Mouse (Mus musculus) limb, embryonic 14.5 days (tissue): ENCODE results near the gene Tnip1. TPM values are rescaled to one million over a fixed set of nuclear protein-coding genes. Genes with fewer than 3 reads are reported as not detected.

Source experiments
- ATAC-seq: fragments of 200-750 bp; cut with Nextera tagmentation; 2 replicates; pipeline ENCODE4 v1.8.0; 2017; ENCODE audit warnings: low read depth, moderate number of reproducible peaks, moderate TSS enrichment; ENCODE audit not compliant: low FRiP score
- DNase-seq: peaks from one replicate; pipeline ENCODE4 v3.0.0-alpha.2; 2015; ENCODE audit warnings: low spot score
- H3K27ac ChIP-seq: fragments of 300-500 bp; sonication (generic); replicated peaks from 2 replicates; pipeline ENCODE4 v1.5.1; 2014; ENCODE audit warnings: low read depth, mild to moderate bottlenecking, low read length, moderate library complexity, mixed read lengths
- H3K27me3 ChIP-seq: fragments of 300-500 bp; sonication (generic); 2 replicates; pipeline ENCODE4 v1.6.1; 2014; ENCODE audit warnings: low read length, mixed read lengths; ENCODE audit not compliant: control insufficient read depth, insufficient read depth
- H3K36me3 ChIP-seq: fragments of 300-500 bp; sonication (generic); 2 replicates; pipeline ENCODE4 v1.6.1; 2014; ENCODE audit warnings: mild to moderate bottlenecking, low read length, moderate library complexity, mixed read lengths; ENCODE audit not compliant: control insufficient read depth, insufficient read depth
- H3K4me1 ChIP-seq: fragments of 300-500 bp; sonication (generic); 2 replicates; pipeline ENCODE4 v1.6.1; 2014; ENCODE audit warnings: antibody characterized with exemption, low read length, mixed read lengths; ENCODE audit not compliant: control insufficient read depth, insufficient read depth
- H3K4me2 ChIP-seq: fragments of 300-500 bp; sonication (generic); replicated peaks from 2 replicates; pipeline ENCODE4 v1.6.1; 2014; ENCODE audit warnings: low read depth, mild to moderate bottlenecking, low read length, moderate library complexity; ENCODE audit not compliant: severe bottlenecking
- H3K4me3 ChIP-seq: fragments of 300-500 bp; sonication (generic); replicated peaks from 2 replicates; pipeline ENCODE4 v1.5.1; 2014; ENCODE audit warnings: low read length
- H3K9ac ChIP-seq: fragments of 300-500 bp; sonication (generic); 2 replicates; pipeline ENCODE4 v1.6.1; 2014; ENCODE audit warnings: mild to moderate bottlenecking, low read depth, low read length, moderate library complexity; ENCODE audit not compliant: severe bottlenecking
- H3K9me3 ChIP-seq: fragments of 300-500 bp; sonication (generic); 2 replicates; pipeline ENCODE4 v1.6.1; 2016; ENCODE audit warnings: low read length; ENCODE audit not compliant: control insufficient read depth
- POLR2A ChIP-seq: fragments of 200-500 bp; IDR thresholded peaks from 2 replicates; pipeline ENCODE4 v1.8.0; 2012; ENCODE audit warnings: inconsistent platforms, mild to moderate bottlenecking, moderate library complexity, borderline replicate concordance; ENCODE audit not compliant: insufficient read depth, insufficient read length; ENCODE audit errors: extremely low read depth
- WGBS: fragments of 180-500 bp; shearing (Covaris S2); extraction: QIAGEN DNeasy Blood & Tissue Kit; methylation state at CpG from one replicate; pipeline ENCODE4 v1.1.7; 2014; 5-methylcytosine and 5-hydroxymethylcytosine counted together
- polyA plus RNA-seq, 2 experiments: library from polyadenylated mRNA; depleted of rRNA in 1 of 2; stranded (reverse) in 1 of 2; unstranded in 1 of 2; fragments of >200 nt; fragmentation: Nextera tagmentation in 1 of 2; extraction: Ambion mirVana in 1 of 2; gene quantifications; 2 replicates each; pipeline versions ENCODE4 v1.2.1 to v1.2.3; 2012 to 2014

Gene Tnip1
- polyA plus RNA-seq, 2 experiments, result 20.0 to 21.6 TPM

DNA sequence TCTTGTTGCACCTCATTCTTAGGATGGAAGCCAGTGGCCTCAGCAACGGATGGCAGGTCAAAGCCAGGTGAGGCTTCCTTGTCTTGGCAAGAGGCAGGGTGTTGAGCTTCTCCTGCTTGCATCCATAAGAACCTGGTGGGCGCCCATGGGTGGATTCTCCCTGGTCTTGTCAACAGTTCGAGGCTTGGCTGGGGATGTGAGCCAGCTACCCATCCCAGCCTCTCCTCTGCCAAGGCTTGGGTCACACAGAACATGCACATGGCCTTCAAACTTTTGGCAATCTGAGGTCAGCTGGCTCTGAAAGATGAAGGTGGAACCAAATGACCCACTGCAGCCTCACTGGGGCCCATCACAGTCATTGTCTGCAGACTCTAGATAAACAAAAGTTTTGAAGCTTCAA, 51.5 kb downstream of the Tnip1 start:
- 95% methylated on average over 3 of the region's 3 CpGs for WGBS
- H3K9ac ChIP-seq, result no peak overlapping the region
- no peaks in the 10 kb centered on the region for H3K9me3 ChIP-seq
- no peak for DNase-seq
- no peak overlapping the region for H3K4me3 ChIP-seq
- H3K4me1 ChIP-seq, result no peaks in the 10 kb centered on the region
- H3K36me3 ChIP-seq, result peaks cover 57% of the 10 kb centered on the region
- no peak for TF ChIP-seq POLR2A
- ATAC-seq, result no peak
- H3K4me2 ChIP-seq, result no peak overlapping the region
- no peak overlapping the region for H3K27ac ChIP-seq
- no peaks in the 10 kb centered on the region for H3K27me3 ChIP-seq

DNA sequence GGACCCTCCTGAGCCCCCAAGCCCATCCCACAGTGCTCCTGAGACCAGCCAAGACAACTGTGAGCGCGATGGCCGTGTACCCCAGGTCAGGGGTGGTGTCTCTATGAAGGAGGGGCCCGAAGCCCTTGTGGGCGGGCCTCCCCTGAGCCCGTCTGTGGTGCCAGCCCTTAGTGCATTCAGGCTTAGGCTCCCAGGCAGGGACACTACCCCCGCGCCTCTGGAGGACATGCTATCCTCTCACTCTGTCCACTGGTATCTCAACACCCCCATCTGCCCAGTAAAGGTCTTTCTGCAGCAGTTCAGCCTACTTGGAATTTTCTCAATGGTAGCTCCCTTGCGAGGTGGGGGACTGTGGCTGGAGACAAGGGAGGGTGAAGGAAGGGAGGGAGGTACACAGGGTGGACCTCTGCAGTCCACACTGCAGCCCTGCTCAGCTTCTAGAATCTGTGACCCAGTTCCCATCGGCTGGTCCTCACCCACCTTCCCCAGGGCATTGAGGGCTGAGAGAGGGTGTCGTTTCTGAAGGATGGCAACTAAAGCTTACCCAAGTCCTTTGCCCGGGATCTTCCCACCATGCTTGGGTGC, 52.5 kb downstream of the Tnip1 start:
- Histone ChIP-seq H3K27me3 (no peaks in the 10 kb centered on the region), H3K36me3 (peaks cover 48% of the 10 kb centered on the region), H3K4me1 (no peaks in the 10 kb centered on the region), H3K4me2 (no peak overlapping the region), H3K27ac (no peak overlapping the region), H3K9ac (no peak overlapping the region), H3K9me3 (no peaks in the 10 kb centered on the region), H3K4me3 (no peak overlapping the region)
- TF ChIP-seq POLR2A, result no peak
- 88% methylated on average over 12 of the region's 12 CpGs for WGBS
- ATAC-seq, result no peak
- no peak for DNase-seq

DNA sequence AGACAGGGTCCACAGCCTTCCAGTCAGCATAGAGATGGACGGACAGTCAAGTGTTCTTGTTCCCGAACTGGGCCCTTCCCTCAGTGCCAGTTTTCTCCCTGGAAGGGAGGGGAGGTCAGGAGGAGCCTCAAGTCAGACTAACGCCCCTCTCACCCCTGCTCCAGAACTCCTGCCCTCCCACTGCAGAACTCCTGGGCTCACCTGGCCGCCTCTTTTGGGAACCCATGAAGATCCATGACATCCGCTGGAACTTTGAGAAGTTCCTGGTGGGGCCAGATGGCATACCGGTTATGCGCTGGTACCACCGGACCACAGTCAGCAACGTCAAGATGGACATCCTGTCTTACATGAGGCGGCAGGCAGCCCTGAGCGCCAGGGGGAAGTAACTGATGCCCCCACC, 53.4 kb downstream of the Tnip1 start:
- H3K36me3 ChIP-seq, result peaks cover 41% of the 10 kb centered on the region
- H3K9me3 ChIP-seq, result no peaks in the 10 kb centered on the region
- ATAC-seq, result no peak
- no peak for TF ChIP-seq POLR2A
- H3K4me3 ChIP-seq, result no peak overlapping the region
- 92% methylated on average over 11 of the region's 11 CpGs for WGBS
- no peak overlapping the region for H3K27ac ChIP-seq
- no peaks in the 10 kb centered on the region for H3K27me3 ChIP-seq
- H3K4me1 ChIP-seq, result no peaks in the 10 kb centered on the region
- DNase-seq, result no peak
- H3K9ac ChIP-seq, result no peak overlapping the region
- no peak overlapping the region for H3K4me2 ChIP-seq

DNA sequence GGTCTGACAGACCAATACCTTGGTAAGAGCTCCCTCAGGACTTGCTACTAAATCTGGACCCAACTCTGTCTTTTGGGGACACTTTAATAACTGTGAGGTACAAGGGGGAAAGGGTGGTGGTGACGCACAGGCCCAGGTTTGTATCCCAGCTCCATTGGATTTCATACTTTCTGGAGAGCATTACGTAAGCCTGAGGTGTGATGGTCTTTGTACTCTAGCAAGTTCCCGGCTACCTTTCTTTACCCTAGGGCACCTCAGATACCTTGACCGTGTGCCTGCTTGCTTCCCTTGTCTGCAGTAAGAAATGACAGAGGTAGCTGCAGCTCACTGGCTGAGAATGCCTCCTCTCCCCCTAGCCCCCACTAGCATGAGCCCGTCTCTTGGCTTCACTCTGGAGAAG, 55.5 kb downstream of the Tnip1 start:
- peaks cover 8% of the 10 kb centered on the region; the same call in 1 of the 2 replicates for H3K4me1 ChIP-seq
- H3K4me3 ChIP-seq, result no peak overlapping the region
- H3K36me3 ChIP-seq, result peaks cover 30% of the 10 kb centered on the region
- no peak overlapping the region for H3K27ac ChIP-seq
- no peaks in the 10 kb centered on the region for H3K9me3 ChIP-seq
- ATAC-seq (no peak), DNase-seq (no peak)
- TF ChIP-seq POLR2A, result no peak
- no peaks in the 10 kb centered on the region for H3K27me3 ChIP-seq
- no peak overlapping the region for H3K4me2 ChIP-seq
- H3K9ac ChIP-seq, result no peak overlapping the region
- 84% methylated on average over 5 of the region's 5 CpGs for WGBS

GRCm38 (mm10) chr11:54906466-54906865, 56.3 kb downstream of the Tnip1 start:
- no peaks in the 10 kb centered on the region for H3K27me3 ChIP-seq
- ATAC-seq (no peak), DNase-seq (no peak)
- TF ChIP-seq POLR2A, result no peak
- no peak overlapping the region for H3K4me2 ChIP-seq
- WGBS, result 83% methylated on average over 4 of the region's 4 CpGs
- no peak overlapping the region for H3K27ac ChIP-seq
- no peak overlapping the region for H3K4me3 ChIP-seq
- H3K9ac ChIP-seq, result no peak overlapping the region
- H3K4me1 ChIP-seq, result peaks cover 8% of the 10 kb centered on the region; the same call in 1 of the 2 replicates
- no peaks in the 10 kb centered on the region for H3K9me3 ChIP-seq
- peaks cover 26% of the 10 kb centered on the region for H3K36me3 ChIP-seq
